Mouse (Mus musculus) CH12.LX (cell line): Measurements from ENCODE around the gene Hist3h2a. TPM values are rescaled to one million over a fixed set of nuclear protein-coding genes. Genes with fewer than 3 reads are reported as not detected.

Source experiments
- DNase-seq: peaks from one replicate; pipeline ENCODE4 v3.0.0-alpha.2; 2013; ENCODE audit errors: extremely low read depth
- H3K27ac ChIP-seq: 2 replicates; pipeline ENCODE4 v1.5.1; 2012; ENCODE audit warnings: low read depth, mild to moderate bottlenecking, control low read depth, moderate library complexity; ENCODE audit not compliant: insufficient read depth
- H3K27me3 ChIP-seq: replicated peaks from 2 replicates; pipeline ENCODE3; 2012; ENCODE audit warnings: inconsistent platforms
- H3K36me3 ChIP-seq, 2 experiments: replicated peaks in 1 of 2; 2 replicates each; pipeline versions ENCODE3 to v1.6.1; 2012; ENCODE audit warnings: inconsistent platforms in 1 of 2, low read length in 1 of 2, mild to moderate bottlenecking in 1 of 2, mixed read lengths in 1 of 2, moderate library complexity in 1 of 2; ENCODE audit not compliant: control insufficient read depth in 1 of 2, insufficient read depth in 1 of 2
- H3K4me1 ChIP-seq, 2 experiments: 2 replicates each; pipeline ENCODE4 v1.6.1; 2012; ENCODE audit warnings: inconsistent platforms in 1 of 2, moderate library complexity in 1 of 2; ENCODE audit not compliant: insufficient read depth in 2 of 2, control insufficient read depth in 1 of 2
- H3K4me2 ChIP-seq: 2 replicates; pipeline ENCODE4 v1.6.1; 2012; ENCODE audit warnings: low read depth, mild to moderate bottlenecking, control low read depth; ENCODE audit not compliant: poor library complexity, insufficient read depth, severe bottlenecking
- H3K4me3 ChIP-seq, 3 experiments: fragments of 150-350 bp in 1 of 3; sonication (generic) in 1 of 3; replicated peaks in 1 of 3; 2 replicates each; pipeline versions ENCODE3 to v1.5.1; 2011 to 2012; ENCODE audit warnings: low read depth in 2 of 3, low read length in 2 of 3, mild to moderate bottlenecking in 2 of 3, moderate library complexity in 2 of 3, control low read depth in 1 of 3, improper control_type of control experiment in 1 of 3, inconsistent platforms in 1 of 3, mixed read lengths in 1 of 3; ENCODE audit not compliant: poor library complexity in 1 of 3
- H3K79me2 ChIP-seq: replicated peaks from 2 replicates; pipeline ENCODE4 v1.6.1; 2012; ENCODE audit warnings: mild to moderate bottlenecking, moderate library complexity; ENCODE audit not compliant: control insufficient read depth, poor library complexity, insufficient read depth, severe bottlenecking; ENCODE audit errors: extremely low read depth
- H3K9ac ChIP-seq: 2 replicates; pipeline ENCODE4 v1.6.1; 2012; ENCODE audit warnings: low read depth, mild to moderate bottlenecking, control low read depth, moderate library complexity; ENCODE audit not compliant: insufficient read depth
- H3K9me3 ChIP-seq: replicated peaks from 2 replicates; pipeline ENCODE3; 2012; ENCODE audit warnings: low read length, inconsistent platforms, mixed read lengths
- BHLHE40 ChIP-seq: IDR thresholded peaks from 2 replicates; pipeline ENCODE4 v1.6.1; 2011; ENCODE audit warnings: mild to moderate bottlenecking, low read depth, low read length, improper control_type of control experiment
- CHD2 ChIP-seq: IDR thresholded peaks from 2 replicates; pipeline ENCODE4 v1.6.1; 2011; ENCODE audit warnings: low read length, improper control_type of control experiment
- CTCF ChIP-seq, 2 experiments: IDR thresholded peaks in 1 of 2; conservative IDR thresholded peaks in 1 of 2; 2 replicates each; pipeline ENCODE4 v1.5.1; 2011 to 2012; ENCODE audit warnings: low read depth in 2 of 2, low read length in 2 of 2, improper control_type of control experiment in 1 of 2, inconsistent platforms in 1 of 2, mild to moderate bottlenecking in 1 of 2, moderate library complexity in 1 of 2
- ELF1 ChIP-seq: IDR thresholded peaks from 2 replicates; pipeline ENCODE4 v1.6.1; 2014; ENCODE audit warnings: low read depth, mild to moderate bottlenecking, inconsistent platforms, low read length, improper control_type of control experiment
- GABPA ChIP-seq: IDR thresholded peaks from 2 replicates; pipeline ENCODE4 v1.6.1; 2012; ENCODE audit warnings: low read depth, low read length, improper control_type of control experiment, inconsistent platforms; ENCODE audit not compliant: insufficient replicate concordance
- HCFC1 ChIP-seq: IDR thresholded peaks from 2 replicates; pipeline ENCODE4 v1.6.1; 2012; ENCODE audit warnings: low read depth, mild to moderate bottlenecking, inconsistent platforms, low read length, improper control_type of control experiment
- IRF4 ChIP-seq: IDR thresholded peaks from 2 replicates; pipeline ENCODE4 v1.6.1; 2014; ENCODE audit warnings: low read depth, mild to moderate bottlenecking, inconsistent platforms, low read length, improper control_type of control experiment
- MYC ChIP-seq: IDR thresholded peaks from 2 replicates; pipeline ENCODE4 v1.6.1; 2011; ENCODE audit warnings: low read depth, mild to moderate bottlenecking, improper control_type of control experiment, low read length
- NRF1 ChIP-seq: IDR thresholded peaks from 2 replicates; pipeline ENCODE4 v1.6.1; 2014; ENCODE audit warnings: low read depth, mild to moderate bottlenecking, inconsistent platforms, low read length, improper control_type of control experiment, moderate library complexity
- POLR2A ChIP-seq: IDR thresholded peaks from 2 replicates; pipeline ENCODE4 v1.6.1; 2011; ENCODE audit warnings: low read depth, mild to moderate bottlenecking, improper control_type of control experiment, low read length
- POLR2AphosphoS2 ChIP-seq: IDR thresholded peaks from 2 replicates; pipeline ENCODE4 v1.6.1; 2011; ENCODE audit warnings: low read depth, low read length, improper control_type of control experiment
- RAD21 ChIP-seq: IDR thresholded peaks from 2 replicates; pipeline ENCODE4 v1.6.1; 2011; ENCODE audit warnings: low read depth, mild to moderate bottlenecking, low read length, improper control_type of control experiment, moderate library complexity
- SMC3 ChIP-seq: IDR thresholded peaks from 2 replicates; pipeline ENCODE4 v1.6.1; 2011; ENCODE audit warnings: low read depth, low read length, improper control_type of control experiment
- USF2 ChIP-seq: conservative IDR thresholded peaks from 2 replicates; pipeline ENCODE4 v1.6.1; 2011; ENCODE audit warnings: low read depth, low read length, improper control_type of control experiment
- ZC3H11A ChIP-seq: IDR thresholded peaks from 2 replicates; pipeline ENCODE4 v1.6.1; 2012; ENCODE audit warnings: low read depth, mild to moderate bottlenecking, inconsistent platforms, low read length, improper control_type of control experiment
- ZKSCAN1 ChIP-seq: IDR thresholded peaks from 2 replicates; pipeline ENCODE4 v1.6.1; 2012; ENCODE audit warnings: low read depth, inconsistent platforms, low read length, improper control_type of control experiment, borderline replicate concordance
- dilution Hi-C: fragments of 300-500 bp; cut with MboI; formaldehyde crosslinking; loops from 2 replicates; pipeline ENCODE4 v1.14.3; 2020; ENCODE audit warnings: low sequenced_read_pairs; ENCODE audit not compliant: extremely low pct_unique_long_range_greater_than_20kb, extremely low pct_ligation_motif_present
- in situ Hi-C: fragments of 300-500 bp; cut with MboI; formaldehyde crosslinking; loops from 3 replicates; pipeline ENCODE4 v1.14.3; 2019; ENCODE audit warnings: low sequenced_read_pairs, low pct_ligation_motif_present, low pct_unique_long_range_greater_than_20kb, mixed read lengths
- polyA plus RNA-seq: library from polyadenylated mRNA; unstranded; fragments of >175 nt; gene quantifications from 2 replicates; pipeline ENCODE4 v1.2.1, GENCODE M21; 2012; ENCODE audit warnings: low read depth; ENCODE audit not compliant: insufficient read length
- total RNA-seq, 2 experiments: library from RNA; depleted of rRNA; stranded (reverse); fragments of 300-350 nt in 1 of 2; fragments of >200 nt in 1 of 2; gene quantifications; 2 replicates each; pipeline ENCODE4 v1.2.3; 2012 to 2014

Gene Hist3h2a
- total and polyA plus RNA-seq, 3 experiments = 1.2 to 97.2 (median 6.1) TPM

DNA sequence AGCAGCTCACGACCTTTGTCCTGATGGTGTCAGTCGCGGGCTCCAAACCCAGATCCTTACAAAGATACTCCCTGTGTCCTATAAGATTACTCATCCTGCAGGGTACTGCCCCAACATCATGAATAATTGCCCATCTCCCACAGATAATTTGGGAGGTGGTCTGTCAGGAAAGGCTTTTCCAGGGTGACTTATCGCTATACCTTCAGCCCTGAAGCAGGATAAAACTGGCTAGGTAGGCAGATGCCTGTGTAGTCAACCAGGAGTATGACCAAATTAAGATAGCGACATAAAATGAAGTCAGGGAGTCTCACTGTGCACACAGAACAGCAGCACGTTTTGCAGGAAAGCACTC is 15.4 kb upstream of the Hist3h2a start:
- Histone ChIP-seq H3K4me1 (peaks cover 11 to 30% of the 10 kb centered on the region in 2 experiments), H3K4me3 (peak overlapping the region in 2 of 3 experiments; percentile 85 to 96), H3K27ac (no peak overlapping the region), H3K9ac (peak overlapping the region; percentile 8; the same call in 1 of the 2 replicates), H3K36me3 (peaks cover 20 to 30% of the 10 kb centered on the region in 2 experiments), H3K27me3 (peaks cover 23% of the 10 kb centered on the region), H3K79me2 (peaks cover 9% of the 10 kb centered on the region), H3K9me3 (peaks cover 6% of the 10 kb centered on the region), H3K4me2 (peak overlapping the region; percentile 22; the same call in 1 of the 2 replicates)
- DNase-seq = no peak
- dilution Hi-C loops = no loop called here
- TF ChIP-seq IRF4 = 0 out of 2 replicates have a peak, but pooled peaks have one; percentile 0
- peak in 1 of 2 experiments; percentile 22; a peak in 2 of 4 replicates for TF ChIP-seq CTCF (conservative IDR thresholded peaks at IDR 0.05 in 1 of 2, IDR thresholded peaks at IDR 0.05 in 1 of 2; ENCODE audit: low read depth in 2 of 2, low read length in 2 of 2)
- no peak for TF ChIP-seq RAD21
- in situ Hi-C loops = no loop called here

DNA sequence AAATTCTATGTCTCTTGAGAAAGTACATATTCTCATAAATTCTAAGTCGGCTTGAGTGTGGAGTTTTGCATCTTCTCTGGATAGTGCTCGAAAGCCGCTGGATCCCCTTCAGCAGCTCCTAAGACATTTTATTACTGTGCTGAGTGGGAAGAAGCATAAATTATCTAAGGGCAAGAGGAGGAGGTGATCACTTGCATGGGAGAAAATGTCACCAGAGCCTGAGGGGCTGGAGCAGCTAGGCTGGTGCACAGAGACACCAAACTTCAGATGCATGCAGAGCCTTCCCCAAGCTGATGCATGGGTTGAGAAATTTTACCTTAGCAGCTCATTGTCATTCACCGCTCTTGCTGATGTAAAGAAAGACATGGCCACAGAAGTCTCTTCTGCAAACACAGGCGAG is 10.3 kb upstream of the Hist3h2a start:
- Histone ChIP-seq H3K9me3 (peaks cover 6% of the 10 kb centered on the region), H3K79me2 (no peaks in the 10 kb centered on the region), H3K27me3 (peaks cover 49% of the 10 kb centered on the region), H3K27ac (no peak overlapping the region), H3K4me1 (peaks cover 0 to 3% of the 10 kb centered on the region in 2 experiments; a peak in 2 of 4 replicates), H3K4me2 (no peak overlapping the region)
- dilution Hi-C loops = no loop called here
- TF ChIP-seq CTCF (conservative IDR thresholded peaks at IDR 0.05 in 1 of 2, IDR thresholded peaks at IDR 0.05 in 1 of 2; ENCODE audit: low read depth in 2 of 2, low read length in 2 of 2) (no peak), POLR2AphosphoS2 (no peak), RAD21 (no peak), NRF1 (no peak), MYC (no peak), POLR2A (no peak), ZC3H11A (no peak), ELF1 (no peak), SMC3 (no peak), BHLHE40 (no peak), HCFC1 (no peak), GABPA (no peak), CHD2 (no peak), ZKSCAN1 (no peak), USF2 (no peak)
- TF ChIP-seq, all 38 proteins: peak for 0
- H3K36me3 ChIP-seq = no peaks in the 10 kb centered on the region
- in situ Hi-C loops = no loop called here
- H3K9ac ChIP-seq = no peak overlapping the region
- no peak overlapping the region for H3K4me3 ChIP-seq
- no peak for DNase-seq
